Mouse (Mus musculus) midbrain, embryonic 12.5 days (tissue): Measurements from ENCODE around the gene Dus2. TPM values are rescaled to one million over a fixed set of nuclear protein-coding genes. Genes with fewer than 3 reads are reported as not detected.

Experiments used
- ATAC-seq: fragments of 200-750 bp; cut with Nextera tagmentation; 2 replicates; pipeline ENCODE4 v1.8.0; 2017; ENCODE audit warnings: low read depth, moderate TSS enrichment, moderate library complexity; ENCODE audit not compliant: low FRiP score
- H3K27ac ChIP-seq: fragments of 300-500 bp; sonication (generic); replicated peaks from 2 replicates; pipeline ENCODE4 v1.5.1; 2016; ENCODE audit warnings: mild to moderate bottlenecking
- H3K27me3 ChIP-seq: fragments of 300-500 bp; sonication (generic); 2 replicates; pipeline ENCODE4 v1.6.1; 2016; ENCODE audit warnings: mild to moderate bottlenecking
- H3K36me3 ChIP-seq: fragments of 300-500 bp; sonication (generic); 2 replicates; pipeline ENCODE4 v1.6.1; 2016
- H3K4me1 ChIP-seq: fragments of 300-500 bp; sonication (generic); 2 replicates; pipeline ENCODE4 v1.6.1; 2016
- H3K4me2 ChIP-seq: fragments of 300-500 bp; sonication (generic); replicated peaks from 2 replicates; pipeline ENCODE4 v1.6.1; 2016; ENCODE audit warnings: mild to moderate bottlenecking, moderate library complexity
- H3K4me3 ChIP-seq: fragments of 300-500 bp; sonication (generic); 2 replicates; pipeline ENCODE4 v1.5.1; 2016; ENCODE audit warnings: mild to moderate bottlenecking
- H3K9ac ChIP-seq: fragments of 300-500 bp; sonication (generic); replicated peaks from 2 replicates; pipeline ENCODE4 v1.6.1; 2016; ENCODE audit warnings: mild to moderate bottlenecking, moderate library complexity
- H3K9me3 ChIP-seq: fragments of 300-500 bp; sonication (generic); 2 replicates; pipeline ENCODE4 v1.6.1; 2016; ENCODE audit warnings: mild to moderate bottlenecking
- WGBS: fragments of 180-500 bp; shearing (Covaris S2); methylation state at CpG from one replicate; pipeline ENCODE4 v1.1.7; 2016; 5-methylcytosine and 5-hydroxymethylcytosine counted together
- polyA plus RNA-seq: library from polyadenylated mRNA; unstranded; fragments of >200 nt; fragmentation: Nextera tagmentation; extraction: Ambion mirVana; gene quantifications from 2 replicates; pipeline ENCODE4 v1.2.1, GENCODE M21; 2016

Gene Dus2
- 15.9 and 17.8 TPM in 2 replicates for polyA plus RNA-seq

- Histone ChIP-seq H3K9me3 (no peaks in the 10 kb centered on the region), H3K27ac (no peak within 1 kb of the TSS), H3K4me1 (no peaks in the 10 kb centered on the region), H3K4me2 (peak within 1 kb of the TSS; percentile 32; the same call in 1 of the 2 replicates), H3K27me3 (peaks cover 9% of the 10 kb centered on the region), H3K9ac (no peak within 1 kb of the TSS), H3K36me3 (no peaks in the 10 kb centered on the region), H3K4me3 (no peak within 1 kb of the TSS)
- 14% methylated on average over 15 of the region's 15 CpGs for whole genome bisulfite sequencing
- ATAC-seq: peak; percentile 68; the same call in 1 of the 2 replicates
Measured at GRCm38 (mm10) chr8:105990856-105991387, at the start of gene Dus2. TSS of gene Dus2 (plus strand) at chr8:105991337.

GRCm38 (mm10) chr8:105942026-105942425 is 49.1 kb upstream of the Dus2 start:
- 96% methylated on average over 11 of the region's 11 CpGs for WGBS
- no peak overlapping the region for H3K4me3 ChIP-seq
- no peak for ATAC-seq
- no peak overlapping the region for H3K27ac ChIP-seq
- H3K9me3 ChIP-seq: no peaks in the 10 kb centered on the region
- H3K36me3 ChIP-seq: 0 out of 2 replicates have a peak, but pooled peaks cover 10% of the 10 kb centered on the region
- no peak overlapping the region for H3K9ac ChIP-seq
- H3K4me2 ChIP-seq: no peak overlapping the region
- no peaks in the 10 kb centered on the region for H3K27me3 ChIP-seq
- peaks cover 6% of the 10 kb centered on the region for H3K4me1 ChIP-seq

- Histone ChIP-seq H3K27ac (no peak overlapping the region), H3K27me3 (no peaks in the 10 kb centered on the region), H3K36me3 (0 out of 2 replicates have a peak, but pooled peaks cover 10% of the 10 kb centered on the region), H3K4me3 (no peak overlapping the region), H3K9me3 (no peaks in the 10 kb centered on the region), H3K9ac (no peak overlapping the region), H3K4me2 (no peak overlapping the region), H3K4me1 (peaks cover 6% of the 10 kb centered on the region)
- ATAC-seq: no peak
- 98% methylated on average over 5 of the region's 5 CpGs for WGBS
Measured at GRCm38 (mm10) chr8:105942542-105942941, 48.6 kb upstream of the Dus2 start.

GRCm38 (mm10) chr8:105943321-105943739 is 47.8 kb upstream of the Dus2 start, which contains the start of gene Lcat:
TSS of gene Lcat (minus strand) at chr8:105943382.
- H3K27me3 ChIP-seq: no peaks in the 10 kb centered on the region
- ATAC-seq: no peak
- H3K36me3 ChIP-seq: 0 out of 2 replicates have a peak, but pooled peaks cover 10% of the 10 kb centered on the region
- H3K27ac ChIP-seq: no peak within 1 kb of the TSS
- peaks cover under 1% of the 10 kb centered on the region; the same call in 1 of the 2 replicates for H3K4me1 ChIP-seq
- 72% methylated on average over 8 of the region's 8 CpGs for WGBS
- no peaks in the 10 kb centered on the region for H3K9me3 ChIP-seq
- H3K9ac ChIP-seq: no peak within 1 kb of the TSS
- no peak within 1 kb of the TSS for H3K4me2 ChIP-seq
- no peak within 1 kb of the TSS for H3K4me3 ChIP-seq

- Histone ChIP-seq H3K27ac (no peak overlapping the region), H3K9ac (no peak overlapping the region), H3K36me3 (0 out of 2 replicates have a peak, but pooled peaks cover 5% of the 10 kb centered on the region), H3K4me1 (no peaks in the 10 kb centered on the region), H3K9me3 (no peaks in the 10 kb centered on the region), H3K4me2 (no peak overlapping the region), H3K27me3 (no peaks in the 10 kb centered on the region), H3K4me3 (no peak overlapping the region)
- 90% methylated on average over 10 of the region's 10 CpGs for WGBS
- ATAC-seq: no peak
Measured at GRCm38 (mm10) chr8:105949350-105949749, 41.8 kb upstream of the Dus2 start.

GRCm38 (mm10) chr8:105951057-105951659 is 40.0 kb upstream of the Dus2 start:
- Histone ChIP-seq H3K4me3 (no peak overlapping the region), H3K27ac (no peak overlapping the region), H3K4me1 (no peaks in the 10 kb centered on the region), H3K9me3 (no peaks in the 10 kb centered on the region), H3K9ac (no peak overlapping the region), H3K4me2 (no peak overlapping the region), H3K27me3 (no peaks in the 10 kb centered on the region), H3K36me3 (no peaks in the 10 kb centered on the region)
- no peak for ATAC-seq
- WGBS: 77% methylated on average over 7 of the region's 7 CpGs

GRCm38 (mm10) chr8:105956556-105956955 is 34.6 kb upstream of the Dus2 start:
- no peaks in the 10 kb centered on the region for H3K27me3 ChIP-seq
- no peak overlapping the region for H3K4me3 ChIP-seq
- WGBS: 93% methylated on average over 4 of the region's 4 CpGs
- H3K36me3 ChIP-seq: no peaks in the 10 kb centered on the region
- no peak overlapping the region for H3K9ac ChIP-seq
- H3K27ac ChIP-seq: no peak overlapping the region
- no peaks in the 10 kb centered on the region for H3K4me1 ChIP-seq
- no peaks in the 10 kb centered on the region for H3K9me3 ChIP-seq
- ATAC-seq: no peak
- no peak overlapping the region for H3K4me2 ChIP-seq

GRCm38 (mm10) chr8:105957813-105958212 is 33.3 kb upstream of the Dus2 start:
- no peaks in the 10 kb centered on the region for H3K4me1 ChIP-seq
- H3K9me3 ChIP-seq: no peaks in the 10 kb centered on the region
- no peak overlapping the region for H3K9ac ChIP-seq
- no peak overlapping the region for H3K27ac ChIP-seq
- H3K36me3 ChIP-seq: no peaks in the 10 kb centered on the region
- no peak for ATAC-seq
- H3K4me2 ChIP-seq: no peak overlapping the region
- WGBS: 78% methylated on average over 2 of the region's 4 CpGs
- no peak overlapping the region for H3K4me3 ChIP-seq
- no peaks in the 10 kb centered on the region for H3K27me3 ChIP-seq

- Histone ChIP-seq H3K27ac (no peak overlapping the region), H3K27me3 (peaks cover 5% of the 10 kb centered on the region), H3K4me2 (no peak overlapping the region), H3K4me3 (no peak overlapping the region), H3K4me1 (no peaks in the 10 kb centered on the region), H3K9me3 (no peaks in the 10 kb centered on the region), H3K36me3 (no peaks in the 10 kb centered on the region), H3K9ac (no peak overlapping the region)
- no peak for ATAC-seq
- WGBS: 84% methylated on average over 7 of the region's 7 CpGs
Measured at GRCm38 (mm10) chr8:105959350-105959749, 31.8 kb upstream of the Dus2 start.

GRCm38 (mm10) chr8:105961101-105961500 is 30.0 kb upstream of the Dus2 start:
- Histone ChIP-seq H3K9me3 (no peaks in the 10 kb centered on the region), H3K36me3 (no peaks in the 10 kb centered on the region), H3K4me1 (peaks cover 9% of the 10 kb centered on the region; the same call in 1 of the 2 replicates), H3K27ac (no peak overlapping the region), H3K9ac (no peak overlapping the region), H3K4me3 (no peak overlapping the region), H3K27me3 (peaks cover 23% of the 10 kb centered on the region), H3K4me2 (no peak overlapping the region)
- ATAC-seq: no peak
- WGBS: 78% methylated on average over 14 of the region's 14 CpGs

GRCm38 (mm10) chr8:105961536-105961935 is 29.6 kb upstream of the Dus2 start:
- ATAC-seq: no peak
- Histone ChIP-seq H3K4me2 (no peak overlapping the region), H3K9ac (no peak overlapping the region), H3K4me1 (peaks cover 9% of the 10 kb centered on the region; the same call in 1 of the 2 replicates), H3K27me3 (peaks cover 27% of the 10 kb centered on the region), H3K4me3 (no peak overlapping the region), H3K36me3 (no peaks in the 10 kb centered on the region), H3K27ac (no peak overlapping the region), H3K9me3 (no peaks in the 10 kb centered on the region)
- WGBS: 85% methylated on average over 10 of the region's 10 CpGs

GRCm38 (mm10) chr8:105964506-105965265 is 26.5 kb upstream of the Dus2 start:
- no peak for ATAC-seq
- Histone ChIP-seq H3K9ac (no peak overlapping the region), H3K27ac (no peak overlapping the region), H3K36me3 (no peaks in the 10 kb centered on the region), H3K9me3 (no peaks in the 10 kb centered on the region), H3K4me1 (peaks cover 15% of the 10 kb centered on the region), H3K4me3 (peak overlapping the region; percentile 51), H3K27me3 (peaks cover 44% of the 10 kb centered on the region), H3K4me2 (peak overlapping the region; percentile 64)
- WGBS: 71% methylated on average over 12 of the region's 12 CpGs
